Mouse (Mus musculus): ENCODE measurements around the gene Oard1. TPM values are rescaled to one million over a fixed set of nuclear protein-coding genes. Genes with fewer than 3 reads are reported as not detected.

Oard1 gene
- total RNA-seq (2023), result 25.7 TPM

DNA sequence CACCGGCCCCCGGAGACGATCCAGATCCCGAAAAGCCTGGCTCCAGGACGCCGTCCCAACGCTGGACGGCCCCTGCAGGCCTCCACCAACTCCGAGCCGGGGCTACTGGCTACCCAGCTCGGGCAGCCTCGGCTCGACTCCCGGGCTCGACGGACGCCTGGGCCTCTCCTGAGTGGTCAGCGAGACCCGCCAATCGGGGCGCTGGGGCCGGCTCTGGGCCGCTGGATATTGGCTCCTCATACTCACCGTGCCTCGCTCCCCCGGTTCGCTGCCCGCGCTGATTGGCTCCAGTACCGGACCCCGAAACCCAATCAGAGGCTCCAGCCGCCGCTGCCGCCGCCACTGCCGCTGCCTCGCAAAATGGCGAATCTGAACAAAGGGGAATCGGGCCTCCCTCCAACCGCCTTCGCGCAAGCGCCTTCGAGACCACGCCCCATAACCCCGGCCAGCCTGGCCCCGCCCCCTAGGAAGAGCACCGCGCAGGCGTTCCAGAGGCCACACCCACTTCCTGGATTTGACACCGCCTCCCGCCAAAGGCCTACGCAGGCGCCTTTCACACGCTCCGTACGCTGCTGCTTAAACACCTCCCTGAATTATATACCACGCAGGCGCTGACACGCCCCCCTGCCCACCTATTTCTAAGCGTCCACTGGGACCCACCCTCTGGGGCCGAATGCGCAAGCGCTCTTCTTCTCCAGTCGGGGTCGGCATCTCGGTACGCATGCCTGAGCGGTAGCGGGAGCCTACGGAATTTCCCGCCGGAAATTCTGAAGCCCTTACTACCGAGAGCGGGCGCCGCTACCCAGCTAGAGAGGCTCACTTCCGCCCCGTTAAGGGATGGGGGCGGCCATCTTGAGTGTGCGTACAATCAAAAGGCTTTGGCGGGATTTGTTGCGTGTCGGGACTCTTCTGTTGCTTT, at the start of gene Oard1, which contains the start of gene Nfya:
Oard1 (plus strand) TSS at position 635 of the 919 bp plus-strand sequence.
Nfya (minus strand) TSS at position 527 of the 919 bp plus-strand sequence.

GRCm38 (mm10) chr17:48432158-48432980, 22.6 kb downstream of the Oard1 start, which contains the start of gene Apobec2:
Gene Apobec2, minus strand, starts transcription at chr17:48432930.

DNA sequence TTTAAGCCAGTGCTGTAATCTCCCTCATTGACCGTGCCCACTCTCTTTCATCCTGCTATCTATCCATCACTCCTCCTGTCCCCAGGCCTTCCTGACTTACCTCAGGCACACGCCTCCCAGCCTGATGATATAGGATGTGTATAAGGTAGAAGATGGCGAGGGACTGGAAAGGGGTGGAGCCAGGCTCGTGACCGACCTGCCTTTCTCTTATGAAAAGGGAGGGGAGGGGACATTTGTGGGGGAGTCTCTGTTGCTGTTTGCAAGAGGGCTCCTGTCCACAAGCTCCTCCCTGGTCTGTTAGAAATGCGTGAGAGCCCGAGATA, 41.5 kb downstream of the Oard1 start, which contains the start of gene Tspo2:
Tspo2 (minus strand) TSS at position 170 of the 323 bp plus-strand sequence.

GRCm38 (mm10) chr17:48454688-48455087, 44.9 kb downstream of the Oard1 start, which contains the start of gene Unc5cl:
Gene Unc5cl, plus strand, starts transcription at chr17:48454901.

Other genes starting within 250 kb of the Oard1 start
- not detected for gene A530064D06Rik, start 242.7 kb upstream of the Oard1 start, total RNA-seq (2023)
- gene Trem1, start 177.2 kb upstream of the Oard1 start, total RNA-seq (2023), result 1.3 TPM
- not detected for gene Trem3, start 162.2 kb upstream of the Oard1 start, total RNA-seq (2023)
- gene Treml4, start 145.7 kb upstream of the Oard1 start, total RNA-seq (2023), result 4.6 TPM
- 98.5 TPM for gene Treml2, start 110.5 kb upstream of the Oard1 start, total RNA-seq (2023)
- gene B430306N03Rik, start 93.9 kb upstream of the Oard1 start, total RNA-seq (2023), result 5.4 TPM
- not detected for gene Trem2, start 63.6 kb upstream of the Oard1 start, total RNA-seq (2023)
- gene Treml1, start 50.1 kb upstream of the Oard1 start, total RNA-seq (2023), result not detected
- 74.7 TPM for gene Nfya, start 108 bp upstream of the Oard1 start, total RNA-seq (2023)
- 2.0 TPM for gene Apobec2, start 22.9 kb downstream of the Oard1 start, total RNA-seq (2023)
- not detected for gene Tspo2, start 41.5 kb downstream of the Oard1 start, total RNA-seq (2023)
- gene Unc5cl, start 44.9 kb downstream of the Oard1 start, total RNA-seq (2023), result 12.2 TPM